Mouse (Mus musculus) embryonic fibroblast, embryonic 13.5 days (primary cell): ENCODE results near the gene Stat6.

Experiments used
- CTCF ChIP-seq: IDR thresholded peaks from 2 replicates; pipeline ENCODE4 v1.5.1; 2011; ENCODE audit warnings: mild to moderate bottlenecking, control low read depth, low read length, moderate library complexity, borderline replicate concordance; ENCODE audit not compliant: insufficient read depth
- POLR2A ChIP-seq: IDR thresholded peaks from 2 replicates; pipeline ENCODE4 v1.6.1; 2011; ENCODE audit warnings: low read depth, mild to moderate bottlenecking, control low read depth, low read length, moderate library complexity

DNA sequence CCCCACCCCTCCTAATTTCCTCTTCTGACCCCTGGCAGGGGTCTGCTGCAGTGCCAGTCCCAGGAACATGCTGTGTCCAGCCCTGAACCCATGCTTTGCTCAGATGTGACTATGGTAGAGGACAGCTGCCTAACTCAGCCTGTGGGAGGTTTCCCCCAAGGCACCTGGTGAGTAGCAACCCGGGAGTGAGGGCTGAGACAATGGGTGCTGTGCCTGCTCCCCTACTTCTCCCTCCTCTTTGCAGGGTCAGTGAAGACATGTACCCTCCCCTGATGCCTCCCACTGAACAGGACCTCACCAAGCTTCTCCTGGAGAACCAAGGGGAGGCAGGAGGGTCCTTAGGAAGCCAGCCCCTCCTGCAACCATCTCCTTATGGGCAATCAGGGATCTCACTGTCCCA is 16.8 kb downstream of the Stat6 start:
- TF ChIP-seq CTCF (no peak), POLR2A (peak; percentile 42)
